Mouse (Mus musculus): Measurements from ENCODE around the gene Papss1.

Papss1 gene

GRCm38 (mm10) chr3:131586818-131587217 lies 22.2 kb downstream of the Papss1 start:
- no peak for DNase-seq

- no peak for DNase-seq
These were observed 23.4 kb downstream of the Papss1 start for GRCm38 (mm10) chr3:131587959-131588358.

GRCm38 (mm10) chr3:131593143-131593798 lies 28.7 kb downstream of the Papss1 start:
- no peak for DNase-seq

- DNase-seq = no peak
These were observed 29.8 kb downstream of the Papss1 start for GRCm38 (mm10) chr3:131594361-131594760.

GRCm38 (mm10) chr3:131595546-131596245 lies 31.1 kb downstream of the Papss1 start:
- DNase-seq = peak; percentile 83

- peak; percentile 59 for DNase-seq
These were observed 36.2 kb downstream of the Papss1 start for GRCm38 (mm10) chr3:131600726-131601125.

GRCm38 (mm10) chr3:131601366-131601765 lies 36.8 kb downstream of the Papss1 start:
- DNase-seq = peak; percentile 8

GRCm38 (mm10) chr3:131602995-131603414 lies 38.4 kb downstream of the Papss1 start:
- no peak for DNase-seq

- peak; percentile 58 for DNase-seq
These were observed 43.5 kb downstream of the Papss1 start for GRCm38 (mm10) chr3:131608112-131608511.

GRCm38 (mm10) chr3:131609651-131610050 lies 45.1 kb downstream of the Papss1 start:
- peak; percentile 83 for DNase-seq

GRCm38 (mm10) chr3:131610595-131610994 lies 46.0 kb downstream of the Papss1 start:
- DNase-seq = peak; percentile 46

- no peak for DNase-seq
These were observed 48.3 kb downstream of the Papss1 start for GRCm38 (mm10) chr3:131612847-131613246.

GRCm38 (mm10) chr3:131614056-131614455 lies 49.5 kb downstream of the Papss1 start:
- no peak for DNase-seq

- DNase-seq = no peak
These were observed 54.2 kb downstream of the Papss1 start for GRCm38 (mm10) chr3:131618580-131619338.

- no peak for DNase-seq
These were observed 58.6 kb downstream of the Papss1 start for GRCm38 (mm10) chr3:131623208-131623607.

GRCm38 (mm10) chr3:131624063-131624462 lies 59.5 kb downstream of the Papss1 start:
- no peak for DNase-seq

- peak; percentile 61 for DNase-seq
These were observed 62.9 kb downstream of the Papss1 start for GRCm38 (mm10) chr3:131627476-131627875.

GRCm38 (mm10) chr3:131628265-131628664 lies 63.7 kb downstream of the Papss1 start:
- peak; percentile 64 for DNase-seq

- no peak for DNase-seq
These were observed 64.4 kb downstream of the Papss1 start for GRCm38 (mm10) chr3:131628931-131629330.

GRCm38 (mm10) chr3:131630407-131631317 lies 66.1 kb downstream of the Papss1 start:
- DNase-seq = peak; percentile 88

GRCm38 (mm10) chr3:131631318-131631870 lies 66.8 kb downstream of the Papss1 start:
- DNase-seq = peak; percentile 92

GRCm38 (mm10) chr3:131634091-131634490 lies 69.5 kb downstream of the Papss1 start:
- DNase-seq = peak; percentile 76
